Mouse (Mus musculus) olfactory bulb, adult 2 months (tissue): Measurements from ENCODE around the gene Bcl9. TPM values are rescaled to one million over a fixed set of nuclear protein-coding genes. Genes with fewer than 3 reads are reported as not detected.

Experiments used
- H3K27ac ChIP-seq: fragments of 200-500 bp; 2 replicates; pipeline ENCODE4 v1.5.1; 2012; ENCODE audit warnings: low read depth, low read length; ENCODE audit not compliant: insufficient read depth
- H3K4me1 ChIP-seq: fragments of 200-500 bp; 2 replicates; pipeline ENCODE4 v1.6.1; 2012; ENCODE audit warnings: low read length; ENCODE audit not compliant: control insufficient read depth, insufficient read depth
- H3K4me3 ChIP-seq: fragments of 200-500 bp; 2 replicates; pipeline ENCODE4 v1.5.1; 2012; ENCODE audit warnings: mild to moderate bottlenecking, low read depth, low read length, moderate library complexity; ENCODE audit not compliant: insufficient read depth
- CTCF ChIP-seq: fragments of 200-500 bp; IDR thresholded peaks from 2 replicates; pipeline ENCODE4 v1.5.1; 2012; ENCODE audit warnings: low read depth, mild to moderate bottlenecking, low read length, moderate library complexity; ENCODE audit not compliant: insufficient read depth
- POLR2A ChIP-seq: fragments of 200-500 bp; IDR thresholded peaks from 2 replicates; pipeline ENCODE4 v1.6.1; 2012; ENCODE audit warnings: mild to moderate bottlenecking, low read depth, low read length, moderate library complexity; ENCODE audit not compliant: insufficient read depth
- WGBS: fragments of 180-500 bp; shearing (Covaris S2); methylation state at CpG from one replicate; pipeline ENCODE4 v1.1.7; 2018; 5-methylcytosine and 5-hydroxymethylcytosine counted together
- polyA plus RNA-seq: library from polyadenylated mRNA; stranded (reverse); fragments of >200 nt; gene quantifications from 2 replicates; pipeline ENCODE4 v1.2.4, GENCODE M21; 2012; ENCODE audit warnings: low replicate concordance; ENCODE audit not compliant: missing spikeins, insufficient read depth, insufficient read length

The Bcl9 gene
- not detected in 2 replicates for polyA plus RNA-seq

DNA sequence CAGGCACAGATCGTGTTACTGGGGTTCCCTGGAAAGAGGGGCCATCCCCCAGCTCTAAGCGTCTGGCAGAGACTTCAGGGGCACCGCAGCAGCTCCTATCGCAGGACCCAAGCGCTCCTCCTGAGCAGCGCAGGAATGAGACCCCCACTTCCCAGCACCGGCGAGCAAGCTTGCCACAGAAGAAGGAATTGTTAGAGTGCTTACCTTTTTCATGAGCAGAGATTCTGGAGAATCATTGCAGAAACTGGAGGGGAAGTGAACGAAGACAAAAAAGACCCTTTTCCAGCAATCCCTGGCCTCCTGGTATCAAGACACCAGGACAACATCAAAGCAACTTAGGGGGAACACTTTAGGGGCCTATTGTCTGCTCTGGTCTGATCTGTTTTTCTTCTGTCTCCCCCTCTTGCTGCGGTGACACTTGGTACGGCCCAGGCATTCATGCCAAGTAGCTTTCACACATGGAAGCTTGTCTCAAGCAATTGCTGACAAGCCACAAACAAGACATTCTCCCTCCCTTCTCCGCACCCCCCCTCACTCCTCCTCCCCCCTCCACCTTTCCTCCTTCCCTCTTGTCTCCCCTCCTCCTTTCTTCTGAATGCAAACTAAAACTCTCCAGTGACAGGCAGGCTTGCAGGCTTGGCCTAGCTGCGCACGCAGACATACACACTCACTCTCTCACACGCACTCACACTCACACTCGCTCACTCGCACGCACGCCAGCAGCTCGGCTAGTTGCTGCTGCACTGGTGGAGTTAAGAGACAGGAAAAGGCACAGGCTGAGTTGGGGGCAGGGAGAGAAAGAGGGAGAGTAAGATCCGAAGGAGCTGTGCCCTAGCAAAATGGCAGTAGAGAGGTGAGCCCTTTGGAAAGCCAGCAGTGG is at the start of gene Bcl9:
Gene Bcl9 (minus strand): TSS at position 365 of the 880 bp plus-strand sequence.
- WGBS: under 1% methylated on average over 21 of the region's 21 CpGs
- Histone ChIP-seq H3K27ac (peak within 1 kb of the TSS; percentile 84), H3K4me1 (peaks cover 21% of the 10 kb centered on the region), H3K4me3 (peak within 1 kb of the TSS; percentile 74)
- no peak for TF ChIP-seq POLR2A
- no peak for TF ChIP-seq CTCF

DNA sequence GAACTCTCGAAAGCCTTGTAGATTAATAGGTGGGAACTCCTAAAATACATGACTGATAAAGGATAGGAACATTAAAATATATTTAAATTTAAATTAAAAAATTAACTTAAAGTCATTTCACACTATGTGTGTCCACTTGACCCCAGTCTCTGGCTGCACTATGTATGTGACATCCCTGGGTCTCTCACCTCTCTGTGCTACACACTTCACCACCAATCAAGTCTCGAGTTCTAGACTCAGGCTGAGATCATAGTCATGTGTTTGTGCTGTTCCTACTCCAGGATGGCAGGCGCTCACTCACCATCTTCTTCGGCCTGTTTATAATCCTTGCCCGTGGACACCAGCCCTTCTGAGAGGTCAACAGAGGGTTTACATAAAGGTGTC is 41.5 kb upstream of the Bcl9 start:
- Histone ChIP-seq H3K4me1 (peaks cover 7% of the 10 kb centered on the region; the same call in 1 of the 2 replicates), H3K4me3 (no peak overlapping the region), H3K27ac (no peak overlapping the region)
- TF ChIP-seq POLR2A (no peak), CTCF (no peak)
- WGBS: 79% methylated on average over 5 of the region's 5 CpGs

GRCm38 (mm10) chr3:97338522-97339192 is 40.9 kb upstream of the Bcl9 start:
- Histone ChIP-seq H3K27ac (no peak overlapping the region), H3K4me3 (no peak overlapping the region), H3K4me1 (peaks cover 7% of the 10 kb centered on the region; the same call in 1 of the 2 replicates)
- peak; percentile 54; the same call in 1 of the 2 replicates for TF ChIP-seq CTCF
- no peak for TF ChIP-seq POLR2A
- 19% methylated on average over 13 of the region's 13 CpGs for WGBS

DNA sequence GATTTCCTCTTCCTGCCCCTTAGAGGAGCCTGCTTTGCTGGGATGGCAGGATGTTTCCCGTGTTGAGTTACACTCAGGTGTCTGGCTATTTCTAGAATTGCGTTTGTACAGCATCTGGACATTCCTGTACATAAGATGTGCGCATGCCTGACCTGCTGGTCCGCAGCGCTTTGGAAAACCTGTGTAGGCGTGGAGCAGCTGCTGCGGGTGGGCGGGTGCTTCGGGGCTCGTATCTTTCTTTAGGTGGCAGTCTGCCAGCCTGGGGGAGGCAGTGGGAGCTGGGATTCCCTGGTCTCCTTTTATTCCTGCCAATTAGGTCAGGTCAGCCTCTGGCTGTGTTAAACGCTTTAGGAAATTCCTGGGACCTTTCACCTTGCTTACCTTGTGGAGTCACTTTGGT is 39.6 kb upstream of the Bcl9 start:
- Histone ChIP-seq H3K4me1 (peaks cover 7% of the 10 kb centered on the region; the same call in 1 of the 2 replicates), H3K4me3 (no peak overlapping the region), H3K27ac (no peak overlapping the region)
- TF ChIP-seq POLR2A (no peak), CTCF (no peak)
- WGBS: 10% methylated on average over 11 of the region's 11 CpGs

DNA sequence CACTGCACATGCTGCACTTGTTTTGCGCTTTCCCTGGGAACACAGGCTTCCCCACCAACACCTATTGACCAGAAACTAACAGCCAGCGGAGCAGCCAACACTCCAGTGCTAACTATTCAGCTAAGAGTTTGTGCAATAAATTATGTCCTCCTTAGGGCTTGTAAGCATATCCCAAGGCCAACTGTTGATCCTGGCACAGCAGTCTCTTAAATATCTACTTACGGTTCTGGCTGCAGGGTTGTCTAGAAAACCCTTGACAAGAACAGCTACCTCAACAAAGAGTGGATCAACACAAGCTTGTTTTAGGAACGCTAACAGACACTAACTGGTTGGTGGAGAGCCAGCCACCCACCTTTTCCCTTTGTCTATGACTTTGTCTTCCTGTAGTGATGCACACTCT is 38.6 kb upstream of the Bcl9 start:
- TF ChIP-seq POLR2A (no peak), CTCF (no peak)
- WGBS: 82% methylated on average over 4 of the region's 4 CpGs
- Histone ChIP-seq H3K27ac (no peak overlapping the region), H3K4me1 (peaks cover 7% of the 10 kb centered on the region; the same call in 1 of the 2 replicates), H3K4me3 (no peak overlapping the region)

DNA sequence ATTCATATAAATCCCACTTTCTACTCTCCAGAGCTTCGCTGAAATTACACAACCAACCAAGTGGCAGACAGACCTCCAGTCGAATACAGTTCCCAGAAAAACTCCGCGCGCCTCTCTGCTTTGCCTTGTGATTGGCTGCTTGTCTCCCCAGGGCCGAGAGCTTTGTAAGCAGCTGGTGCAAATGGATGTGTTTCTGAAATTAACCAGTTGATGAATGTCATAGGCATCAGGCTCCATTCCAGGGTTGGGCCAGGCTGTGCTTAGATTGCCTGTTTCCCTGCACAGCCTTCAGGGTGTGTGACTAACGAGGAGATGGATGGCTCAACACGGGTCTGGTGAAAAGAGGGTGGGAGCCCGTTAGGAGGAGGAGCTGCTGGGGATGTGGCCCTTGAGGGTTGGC is 36.9 kb upstream of the Bcl9 start:
- TF ChIP-seq CTCF (no peak), POLR2A (no peak)
- H3K4me1 ChIP-seq: peaks cover 7% of the 10 kb centered on the region; the same call in 1 of the 2 replicates
- 77% methylated on average over 9 of the region's 9 CpGs for WGBS

DNA sequence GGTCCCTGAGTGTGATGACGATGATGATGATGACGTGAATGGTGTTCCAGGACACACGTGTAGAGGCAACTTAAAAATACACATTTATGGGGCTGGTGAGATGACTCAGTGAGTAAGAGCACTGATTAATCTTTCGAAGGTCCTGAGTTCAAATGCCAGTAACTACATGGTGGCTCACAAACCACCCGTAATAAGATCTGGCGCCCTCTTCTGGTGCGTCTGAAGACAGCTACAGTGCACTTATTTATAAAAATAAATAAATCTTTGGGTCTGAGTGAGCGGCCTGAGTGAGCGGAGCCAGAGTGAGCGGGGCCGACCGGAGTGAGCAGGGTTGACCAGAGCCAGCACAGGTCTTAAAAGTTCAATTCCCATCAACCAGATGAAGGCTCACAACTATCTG is 34.5 kb upstream of the Bcl9 start:
- TF ChIP-seq CTCF: no peak
- TF ChIP-seq POLR2A: no peak

More for the DNA sequence above, 36.9 kb upstream of the Bcl9 start:
- Histone ChIP-seq H3K4me3 (no peak overlapping the region), H3K27ac (no peak overlapping the region)

DNA sequence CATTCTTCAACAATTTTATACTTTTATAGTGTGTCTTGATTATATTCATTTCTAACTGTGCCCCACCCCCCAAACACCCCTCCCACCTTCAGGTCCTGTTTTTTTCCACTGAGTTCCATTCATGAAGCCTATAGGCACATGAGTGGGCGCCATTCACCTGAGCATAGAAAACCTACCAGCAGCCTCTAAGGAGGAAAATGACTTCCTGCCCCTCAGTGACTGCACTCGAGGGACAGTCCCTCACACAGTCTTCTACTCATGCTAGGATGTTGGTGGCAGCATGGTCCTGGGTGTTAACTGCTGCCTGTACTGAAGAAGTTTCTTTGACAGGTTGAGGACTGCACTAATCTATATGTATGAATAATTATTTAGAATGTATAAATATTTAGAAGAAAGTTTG is 30.1 kb upstream of the Bcl9 start:
- Histone ChIP-seq H3K27ac (no peak overlapping the region), H3K4me1 (peaks cover 10% of the 10 kb centered on the region), H3K4me3 (no peak overlapping the region)
- TF ChIP-seq CTCF (no peak), POLR2A (no peak)
- 92% methylated on average over 2 of the region's 2 CpGs for WGBS

More for the DNA sequence above, 34.5 kb upstream of the Bcl9 start:
- H3K4me1 ChIP-seq: peaks cover under 1% of the 10 kb centered on the region; the same call in 1 of the 2 replicates
- WGBS: 88% methylated on average over 12 of the region's 12 CpGs
- no peak overlapping the region for H3K4me3 ChIP-seq
- no peak overlapping the region for H3K27ac ChIP-seq

DNA sequence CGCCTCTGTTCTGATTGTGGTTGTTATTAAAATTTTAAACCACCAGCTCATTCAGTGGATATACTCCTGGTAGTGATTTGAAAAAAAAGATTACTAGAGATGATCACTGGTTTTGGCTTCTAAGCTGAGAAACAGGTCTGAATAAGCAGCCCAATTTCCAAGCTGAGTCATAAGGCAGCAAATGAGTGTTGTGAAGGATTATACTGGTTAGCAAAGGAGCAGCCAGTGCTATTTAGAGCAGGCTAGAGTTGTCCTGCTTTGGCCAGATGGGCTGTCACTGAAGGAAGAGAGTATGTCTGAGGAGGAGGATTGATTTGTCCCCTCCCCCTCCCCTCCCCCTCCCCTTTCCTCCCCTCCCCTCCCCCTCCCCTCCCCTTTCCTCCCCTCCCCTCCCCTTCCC is 29.6 kb upstream of the Bcl9 start:
- Histone ChIP-seq H3K4me3 (no peak overlapping the region), H3K27ac (no peak overlapping the region), H3K4me1 (peaks cover 10% of the 10 kb centered on the region)
- TF ChIP-seq CTCF: no peak
- WGBS: 97% methylated on average over 1 of the region's 1 CpGs
